Comparison of ENCODE assay signal across 10 mouse cellular contexts in the genomic region with DNA sequence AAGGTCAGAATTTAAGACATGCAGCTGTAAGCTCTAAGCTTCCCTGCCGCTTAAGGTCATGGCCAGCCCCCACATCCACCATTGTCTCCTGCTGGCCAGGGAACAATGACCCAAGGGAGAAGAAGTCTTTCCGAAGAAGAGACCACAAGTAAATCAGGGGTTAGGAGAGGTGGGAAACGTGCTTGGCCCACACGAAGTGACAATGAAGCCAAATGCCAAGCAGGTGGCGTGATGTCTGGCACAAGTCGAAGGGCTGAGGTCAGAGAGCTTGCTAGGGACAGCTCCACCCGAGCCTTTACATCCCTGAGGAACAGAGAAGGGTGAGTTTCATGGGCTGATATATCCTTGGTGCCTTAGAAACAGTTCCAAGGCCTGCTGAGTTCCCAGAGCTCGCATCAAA. TPM values are rescaled to one million over a fixed set of nuclear protein-coding genes. Genes with fewer than 3 reads are reported as not detected.
DNase-seq lines count a peak whose midpoint lies in the region; ATAC-seq and TF ChIP-seq lines count a peak whose summit lies in the region.
"Had no signal": no experiment of that assay in that cellular context is flagged by ENCODE, and none has a peak within 500 bp of the region (broad histone marks: within the 10 kb centered on the region; RNA-seq: fewer than 3 reads in every experiment).

No protein-coding gene starts in this region.

- H3K9ac ChIP-seq in heart, embryonic 11.5 days (ENCODE audit: low read depth, low read length): no peak overlapping the region
- no peak overlapping the region for H3K9ac ChIP-seq in intestine, embryonic 15.5 days

- no peaks in the 10 kb centered on the region for H3K36me3 ChIP-seq in heart, embryonic 11.5 days (ENCODE audit: control insufficient read depth, insufficient read depth, low read length)
- no peaks in the 10 kb centered on the region for H3K36me3 ChIP-seq in testis, adult 2 months (ENCODE audit: control insufficient read depth, insufficient read depth, low read length)
- H3K36me3 ChIP-seq in intestine, embryonic 15.5 days: no peaks in the 10 kb centered on the region

- DNase-seq in heart, adult 9 months (ENCODE audit: low spot score in 2 of 2): peak; percentile 34 to 35
- no peak for DNase-seq in testis, postnatal 10 days (ENCODE audit: low spot score)
- DNase-seq in T-cell, adult 2 months (ENCODE audit: low spot score): no peak
- no peak for DNase-seq in retina, postnatal 1 day
- DNase-seq in layer of hippocampus, adult 9-10 months (ENCODE audit: low spot score): no peak
- DNase-seq: spleen, adult 18-20 months had no signal

- no peak overlapping the region for H3K27ac ChIP-seq in heart, embryonic 11.5 days (ENCODE audit: low read depth, low read length)
- H3K27ac ChIP-seq in testis, adult 2 months (ENCODE audit: control insufficient read depth, insufficient read depth, low read depth, low read length): peak overlapping the region; percentile 87
- H3K27ac ChIP-seq in intestine, embryonic 15.5 days: peak overlapping the region; percentile 70
- H3K27ac ChIP-seq: left cerebral cortex, adult 2 months had no signal

- WGBS in heart, embryonic 11.5 days (ENCODE audit: insufficient replicate concordance): 68% methylated on average over 8 of the region's 8 CpGs
- WGBS in intestine, embryonic 15.5 days: 69% methylated on average over 8 of the region's 8 CpGs

- H3K4me1 ChIP-seq in heart, embryonic 11.5 days (ENCODE audit: control insufficient read depth, insufficient read depth, low read length): peaks cover 28% of the 10 kb centered on the region
- peaks cover 3% of the 10 kb centered on the region for H3K4me1 ChIP-seq in testis, adult 2 months (ENCODE audit: control insufficient read depth, insufficient read depth, low read length)
- H3K4me1 ChIP-seq in intestine, embryonic 15.5 days (replicated peaks): peaks cover 8% of the 10 kb centered on the region; the same call in 1 of the 2 replicates

- no peak for TF ChIP-seq POLR2A in testis, adult 2 months (IDR thresholded peaks at IDR 0.05; ENCODE audit: control insufficient read depth, low read depth, low read length)

- H3K27me3 ChIP-seq in heart, embryonic 11.5 days (ENCODE audit: control insufficient read depth, insufficient read depth, low read length): no peaks in the 10 kb centered on the region
- no peaks in the 10 kb centered on the region for H3K27me3 ChIP-seq in testis, adult 2 months (ENCODE audit: control insufficient read depth, insufficient read depth, low read length)
- no peaks in the 10 kb centered on the region for H3K27me3 ChIP-seq in intestine, embryonic 15.5 days (replicated peaks)

- H3K4me3 ChIP-seq in heart, embryonic 11.5 days (ENCODE audit: low read depth, low read length): no peak overlapping the region
- H3K4me3 ChIP-seq in testis, adult 2 months (ENCODE audit: control insufficient read depth, low read depth, low read length): no peak overlapping the region
- H3K4me3 ChIP-seq in intestine, embryonic 15.5 days (replicated peaks): no peak overlapping the region
- H3K4me3 ChIP-seq: left cerebral cortex, adult 2 months had no signal

- ATAC-seq in heart, embryonic 11.5 days (replicated peaks; ENCODE audit: insufficient number of reproducible peaks, low FRiP score, low TSS enrichment): no peak
- ATAC-seq in intestine, embryonic 15.5 days: no peak

- H3K9me3 ChIP-seq in heart, embryonic 11.5 days (replicated peaks; ENCODE audit: control insufficient read depth, low read length): no peaks in the 10 kb centered on the region
- H3K9me3 ChIP-seq in intestine, embryonic 15.5 days: no peaks in the 10 kb centered on the region

- no peak for TF ChIP-seq CTCF in testis, adult 2 months (IDR thresholded peaks at IDR 0.05; ENCODE audit: control insufficient read depth, insufficient read depth, insufficient replicate concordance, low read depth, low read length)

- H3K4me2 ChIP-seq in heart, embryonic 11.5 days: no peak overlapping the region
- no peak overlapping the region for H3K4me2 ChIP-seq in intestine, embryonic 15.5 days (replicated peaks)

RNA-seq across cellular contexts. Expression of gene Fignl1, which starts 36.3 kb away (rescaled TPM):
- 73.1 and 86.9 TPM in 2 replicates for polyA plus RNA-seq in heart, embryonic 11.5 days (2014; fragmentation: Nextera tagmentation; extraction: Ambion mirVana)
- 15.0 and 21.1 TPM in 2 replicates for polyA plus RNA-seq in testis, adult 2 months (2012; rRNA removed)
- polyA plus RNA-seq in intestine, embryonic 15.5 days (2015; fragmentation: Nextera tagmentation; extraction: Ambion mirVana): 46.9 and 52.8 TPM in 2 replicates

RNA-seq across cellular contexts. Expression of gene Ddc, which starts 52.9 kb away (rescaled TPM):
- polyA plus RNA-seq in heart, embryonic 11.5 days (2014; fragmentation: Nextera tagmentation; extraction: Ambion mirVana): 39.7 and 44.5 TPM in 2 replicates
- 0.18 and 0.19 TPM in 2 replicates for polyA plus RNA-seq in testis, adult 2 months (2012; rRNA removed)
- 46.3 and 52.2 TPM in 2 replicates for polyA plus RNA-seq in intestine, embryonic 15.5 days (2015; fragmentation: Nextera tagmentation; extraction: Ambion mirVana)

Comparison
In these comparisons a context has a peak if more than half of its experiments do, and no peak if none do; other contexts are left out.
1. DNase-seq: peak in heart, adult 9 months (2 of 2); none in testis, postnatal 10 days (single experiment), T-cell, adult 2 months (single experiment), retina, postnatal 1 day (single experiment) and layer of hippocampus, adult 9-10 months (single experiment).
2. RNA of gene Ddc, which starts 52.9 kb away (polyA plus RNA-seq): 46.3 to 52.2 TPM in intestine, embryonic 15.5 days and 39.7 to 44.5 TPM in heart, embryonic 11.5 days; 0.18 to 0.19 TPM in testis, adult 2 months; every median in the first group is over 10 times any median in the second.